Mouse (Mus musculus): ENCODE results near the gene Adpgk.
"Not testable (repeated sequence)": the region's sequence is repeated elsewhere in the genome, so short reads cannot be mapped to it uniquely, and the experiment has no call there.

Gene Adpgk

GRCm38 (mm10) chr9:59289529-59290115 is 1.7 kb upstream of the Adpgk start:
- DNase-seq: no peak

- DNase-seq: no peak
Observed at GRCm38 (mm10) chr9:59291688-59292492, 532 bp downstream of the Adpgk start.

DNA sequence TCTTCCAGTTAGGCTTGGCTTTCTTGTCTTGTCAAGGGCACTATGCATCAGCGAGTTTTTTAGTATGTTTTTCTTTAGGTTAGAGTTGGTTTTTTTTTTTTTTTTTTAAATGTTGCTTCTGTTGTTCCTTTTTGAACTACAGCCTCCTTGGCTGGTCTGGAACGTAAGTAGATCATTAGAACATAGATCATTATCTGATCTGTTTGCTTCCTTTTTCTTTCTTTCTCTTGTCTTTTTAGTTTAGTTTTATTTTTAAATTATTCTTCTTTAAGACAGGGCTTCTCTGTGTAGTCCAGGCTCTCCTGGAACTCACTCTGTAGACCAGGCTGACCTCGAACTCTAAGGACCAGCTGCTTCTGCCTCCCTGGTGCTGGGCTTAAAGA is 1.1 kb downstream of the Adpgk start:
- DNase-seq: no peak

GRCm38 (mm10) chr9:59296419-59296818 is 5.1 kb downstream of the Adpgk start:
- no peak for DNase-seq

- no peak for DNase-seq
Observed at GRCm38 (mm10) chr9:59307890-59308289, 16.5 kb downstream of the Adpgk start.

GRCm38 (mm10) chr9:59310582-59311283 is 19.4 kb downstream of the Adpgk start:
- peak; percentile 16 for DNase-seq

DNA sequence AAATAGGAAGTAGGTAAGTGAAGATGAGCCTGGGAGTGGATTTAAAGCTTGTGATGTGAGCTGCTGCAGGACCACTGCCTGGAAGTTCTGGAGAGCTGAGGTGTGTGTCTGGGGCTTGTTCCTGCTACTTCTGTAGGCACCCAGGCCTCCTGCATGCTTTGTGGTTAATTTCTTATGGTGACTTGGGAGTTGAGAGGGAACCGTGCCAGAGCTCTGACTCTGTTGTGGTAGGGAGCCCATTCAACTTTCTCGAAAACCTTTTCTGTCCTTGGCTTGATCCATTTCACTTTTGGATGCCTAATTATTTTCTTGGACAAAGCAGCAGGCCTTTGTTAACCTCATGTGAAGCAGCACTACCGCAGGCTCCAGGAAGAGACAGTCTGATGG is 19.9 kb downstream of the Adpgk start:
- no peak for DNase-seq

- DNase-seq: no peak
Observed at GRCm38 (mm10) chr9:59316206-59316605, 24.8 kb downstream of the Adpgk start.

DNA sequence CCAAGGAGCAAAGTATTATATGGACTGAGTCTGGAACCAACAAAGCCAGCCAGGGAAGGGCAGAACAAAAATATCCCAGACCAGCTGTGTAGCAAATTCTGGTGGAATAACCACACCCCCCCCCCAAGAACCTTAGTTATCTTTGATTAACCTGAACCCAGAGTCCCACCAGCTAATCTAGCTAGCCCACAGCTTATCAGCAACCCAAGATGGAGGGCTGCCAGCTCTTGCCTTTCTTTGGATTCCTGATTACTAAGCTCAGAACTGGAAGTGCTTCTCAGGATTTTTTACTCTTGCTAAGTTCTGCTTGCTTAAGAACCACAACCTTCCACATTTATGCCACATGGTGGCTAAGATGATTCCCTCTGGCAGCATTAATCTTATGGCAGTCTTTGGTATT is 33.0 kb downstream of the Adpgk start:
- no peak for DNase-seq

DNA sequence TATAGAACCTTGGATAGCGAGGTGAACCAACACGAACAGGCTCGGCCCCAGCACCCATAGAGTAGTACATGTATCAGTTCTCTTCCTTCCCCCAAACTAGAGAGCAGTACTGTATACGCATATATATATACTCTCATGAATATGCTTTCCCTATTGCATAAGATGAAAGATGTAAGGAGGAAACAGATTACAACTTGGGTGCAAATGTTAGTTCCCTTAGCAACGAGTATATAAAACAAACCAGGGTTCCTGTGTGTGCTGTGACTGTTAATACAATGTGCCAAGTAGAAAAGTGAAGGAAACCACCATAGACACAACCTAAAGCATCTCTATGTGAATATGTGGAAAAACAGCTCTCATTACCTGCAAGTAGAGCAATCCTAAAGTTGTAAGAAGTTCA is 38.7 kb downstream of the Adpgk start:
- DNase-seq: no peak

DNA sequence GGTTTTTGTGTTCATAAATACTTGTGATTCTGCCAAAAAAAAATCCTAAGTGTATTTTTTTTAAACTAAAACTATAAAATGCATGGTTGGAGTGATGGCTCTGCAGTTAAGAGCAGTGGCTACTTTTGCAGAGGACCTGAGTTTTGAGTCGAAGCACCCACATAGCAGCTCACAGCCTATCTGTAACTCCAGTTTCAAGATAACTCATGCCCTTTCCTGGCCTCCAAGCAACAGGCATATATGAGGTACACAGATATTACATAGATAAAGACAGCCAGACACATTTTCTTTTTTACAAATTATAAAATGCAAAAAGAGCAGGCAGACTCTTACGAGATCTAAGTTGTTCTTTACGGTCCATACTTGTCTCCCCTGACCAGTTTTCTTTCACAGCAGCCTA is 45.2 kb downstream of the Adpgk start:
- DNase-seq: no peak

GRCm38 (mm10) chr9:59337889-59338288 is 46.5 kb downstream of the Adpgk start:
- no peak for DNase-seq

DNA sequence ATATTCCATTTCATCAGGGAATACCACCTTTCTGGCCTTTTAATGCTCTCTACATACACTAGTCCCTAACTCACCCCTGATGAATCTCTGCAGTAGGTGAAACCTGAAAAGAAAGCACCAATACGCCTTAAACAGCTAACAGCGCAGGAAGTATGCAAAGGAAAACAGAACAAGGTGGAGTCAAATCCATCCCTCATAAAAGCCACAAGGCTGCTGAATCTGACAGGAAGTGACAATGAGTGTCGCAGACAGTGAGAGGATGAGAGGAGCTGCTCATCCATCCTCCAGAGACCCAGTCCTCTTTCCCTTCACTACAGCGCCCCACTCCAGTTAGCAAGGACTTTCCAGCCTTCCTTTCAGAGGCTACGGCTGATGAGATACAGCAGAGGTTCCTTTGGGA is 47.1 kb downstream of the Adpgk start:
- no peak for DNase-seq

GRCm38 (mm10) chr9:59339107-59339506 is 47.7 kb downstream of the Adpgk start:
- DNase-seq: no peak

DNA sequence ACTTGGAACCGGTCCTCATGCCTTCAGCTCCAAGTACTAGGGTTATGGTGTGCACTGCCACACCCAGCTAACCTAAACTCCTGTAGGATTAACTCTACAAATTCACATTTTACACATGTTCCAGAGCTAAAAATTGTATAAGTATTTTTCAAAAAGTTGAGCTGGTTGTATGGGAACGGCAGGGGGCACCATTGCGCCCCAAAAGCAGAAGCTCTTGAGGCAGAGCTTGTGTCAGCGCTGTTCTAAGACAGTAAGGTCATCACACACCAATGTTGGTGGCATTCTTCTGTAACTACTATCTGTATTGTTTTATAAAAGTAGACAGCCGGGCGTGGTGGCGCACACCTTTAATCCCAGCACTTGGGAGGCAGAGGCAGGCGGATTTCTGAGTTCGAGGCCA is 48.6 kb downstream of the Adpgk start:
- peak; percentile 34 for DNase-seq

DNA sequence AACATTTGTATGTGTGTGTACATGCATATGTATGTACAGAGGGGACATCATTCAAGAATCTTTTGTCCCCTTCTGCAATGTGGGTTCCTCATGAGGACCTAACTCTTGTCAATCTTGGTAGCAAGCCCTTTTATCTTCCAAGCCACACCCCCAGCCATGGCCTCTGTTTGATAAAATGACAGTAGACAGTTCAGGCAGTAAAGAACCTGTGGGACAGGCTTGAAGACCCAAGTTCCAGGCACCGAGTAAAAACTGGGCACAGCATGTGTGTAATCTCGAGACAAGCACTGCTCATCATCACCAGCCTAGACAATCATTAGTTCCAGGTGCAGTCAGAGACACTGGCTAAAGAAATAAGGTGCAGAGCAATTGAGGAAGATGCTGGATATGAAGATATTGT is 54.8 kb downstream of the Adpgk start:
- DNase-seq: no peak

DNA sequence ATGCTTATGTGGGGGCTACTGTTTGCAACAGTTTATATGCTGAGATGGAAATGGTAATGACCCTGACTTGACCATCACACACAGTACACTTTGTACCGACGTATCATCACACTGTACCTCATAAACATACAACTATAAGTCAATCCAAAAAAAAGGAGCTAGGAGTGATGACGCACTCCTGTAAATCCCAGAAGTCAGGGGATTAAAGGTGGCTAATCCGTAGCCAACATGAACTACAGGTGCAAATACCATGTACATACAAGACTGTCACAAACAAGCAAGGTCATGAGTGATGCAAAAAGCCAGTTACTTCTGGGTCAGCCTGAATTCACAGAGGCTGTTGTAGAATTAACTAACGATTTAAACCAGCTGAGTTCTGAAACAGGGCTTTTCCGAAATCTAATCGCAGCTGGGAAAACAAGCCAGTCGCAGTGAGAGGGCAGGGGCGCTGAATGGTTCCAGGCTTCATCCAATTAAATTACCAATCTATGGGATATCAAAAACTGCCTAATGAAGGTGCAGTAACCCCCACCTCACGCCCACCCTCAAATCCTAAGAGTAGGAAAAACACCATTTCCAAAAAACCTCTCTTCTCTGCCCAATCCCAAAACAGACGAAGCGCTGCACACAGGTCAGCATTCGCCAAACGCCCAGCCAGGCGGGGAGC is 61.4 kb downstream of the Adpgk start:
- no peak for DNase-seq

DNA sequence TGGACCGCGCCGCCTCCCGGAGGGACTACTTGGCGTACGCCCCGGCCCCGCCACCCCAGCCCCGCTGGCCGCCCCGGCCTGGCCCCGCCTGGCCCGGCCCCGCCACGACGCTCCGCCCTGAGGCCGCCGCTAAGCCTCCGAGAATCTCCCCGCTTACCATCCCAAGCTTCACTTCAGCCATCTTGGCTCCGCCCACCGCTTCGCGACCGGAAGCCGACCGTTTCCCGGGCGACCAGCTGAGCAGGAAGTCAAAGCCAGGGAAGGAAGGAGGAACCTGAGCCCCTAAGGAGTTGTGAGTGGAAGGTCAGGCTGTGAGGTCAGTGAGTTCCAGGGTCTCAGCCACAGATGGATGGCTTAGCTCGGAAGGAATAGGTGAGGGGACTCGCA is 61.9 kb downstream of the Adpgk start, which contains the start of gene Bbs4:
Bbs4 (minus strand) TSS at position 256 of the 387 bp plus-strand sequence.
- peak; percentile 97 for DNase-seq

- DNase-seq: not testable (repeated sequence)
Observed at GRCm38 (mm10) chr9:59358041-59358440, 66.7 kb downstream of the Adpgk start.

GRCm38 (mm10) chr9:59360487-59360886 is 69.1 kb downstream of the Adpgk start:
- not testable (repeated sequence) for DNase-seq

- no peak for DNase-seq
Observed at GRCm38 (mm10) chr9:59369220-59369619, 77.9 kb downstream of the Adpgk start.

GRCm38 (mm10) chr9:59369646-59370045 is 78.3 kb downstream of the Adpgk start:
- DNase-seq: no peak
